Mouse (Mus musculus) C2C12 (cell line): ENCODE data around the gene Ipo11. TPM values are rescaled to one million over a fixed set of nuclear protein-coding genes. Genes with fewer than 3 reads are reported as not detected.

Source experiments
- H3K27me3 ChIP-seq: one replicate; pipeline ENCODE4 v1.6.1; 2011; ENCODE audit not compliant: control insufficient read depth, insufficient read depth, insufficient read length
- H3K36me3 ChIP-seq: one replicate; pipeline ENCODE4 v1.6.1; 2011; ENCODE audit not compliant: control insufficient read depth, insufficient read depth
- H3K4me3 ChIP-seq: one replicate; pipeline ENCODE4 v1.5.1; 2011; ENCODE audit warnings: mild to moderate bottlenecking, control low read depth; ENCODE audit not compliant: poor library complexity, insufficient read depth, severe bottlenecking
- H3K79me2 ChIP-seq: one replicate; pipeline ENCODE4 v1.6.1; 2011; ENCODE audit not compliant: control insufficient read depth, insufficient read depth
- H3K79me3 ChIP-seq: one replicate; pipeline ENCODE4 v1.6.1; 2011; ENCODE audit warnings: low read depth, control low read depth
- H3ac ChIP-seq: one replicate; pipeline ENCODE3; 2011; ENCODE audit warnings: low read depth; ENCODE audit not compliant: control insufficient read depth, insufficient read length
- CEBPB ChIP-seq: IDR thresholded peaks from one replicate; pipeline ENCODE4 v1.6.1; 2011; ENCODE audit warnings: low read depth, mild to moderate bottlenecking, control low read depth, moderate library complexity
- CTCF ChIP-seq: IDR thresholded peaks from one replicate; pipeline ENCODE4 v1.5.1; 2011; ENCODE audit not compliant: control insufficient read depth, insufficient read depth, insufficient read length
- FOSL1 ChIP-seq: IDR thresholded peaks from one replicate; pipeline ENCODE4 v1.8.0; 2011; ENCODE audit warnings: mild to moderate bottlenecking, low read length; ENCODE audit not compliant: poor library complexity, insufficient read depth, severe bottlenecking
- MAX ChIP-seq: IDR thresholded peaks from one replicate; pipeline ENCODE4 v1.6.1; 2011; ENCODE audit warnings: mild to moderate bottlenecking, control low read depth
- MYOD1 ChIP-seq: IDR thresholded peaks from one replicate; pipeline ENCODE4 v1.6.1; 2011; ENCODE audit warnings: low read depth; ENCODE audit not compliant: control insufficient read depth, insufficient read length
- MYOG ChIP-seq: IDR thresholded peaks from one replicate; pipeline ENCODE4 v1.6.1; 2011; ENCODE audit not compliant: control insufficient read depth, insufficient read length; ENCODE audit errors: extremely low read depth
- USF1 ChIP-seq: IDR thresholded peaks from one replicate; pipeline ENCODE4 v1.6.1; 2011; ENCODE audit warnings: low read depth, mild to moderate bottlenecking, control low read depth, moderate library complexity
- polyA plus RNA-seq: library from polyadenylated mRNA; unstranded; fragments of >200 nt; fragmentation: generic; extraction: Trizol; gene quantifications from one replicate; pipeline ENCODE4 v1.2.1, GENCODE M21; 2012; ENCODE audit warnings: missing spikeins

The Ipo11 gene
- polyA plus RNA-seq, 1 experiment: 14.3 TPM

DNA sequence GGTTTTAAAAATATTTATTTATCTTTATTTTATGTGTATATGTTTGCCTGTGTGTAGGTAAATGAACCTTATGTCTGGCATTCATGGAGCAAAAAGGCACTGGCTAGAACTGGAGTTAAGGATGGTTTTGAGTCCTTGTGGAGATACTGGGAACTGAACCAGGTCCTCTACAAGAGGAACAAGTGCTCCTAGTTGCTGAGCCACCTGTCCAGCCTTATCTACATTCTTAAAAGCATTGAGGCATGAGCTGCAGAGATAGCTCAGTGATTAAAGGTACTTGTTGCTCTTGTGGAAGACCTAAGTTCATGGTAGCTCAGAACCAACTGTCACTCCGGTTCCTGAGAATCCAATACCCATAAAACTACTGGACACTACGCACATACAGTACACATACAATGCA lies 49.4 kb downstream of the Ipo11 start:
- Histone ChIP-seq H3K36me3 (peaks cover 25% of the 10 kb centered on the region), H3K79me2 (no peaks in the 10 kb centered on the region), H3K79me3 (no peaks in the 10 kb centered on the region), H3K4me3 (no peak overlapping the region), H3K27me3 (no peaks in the 10 kb centered on the region), H3ac (no peak overlapping the region)
- TF ChIP-seq CEBPB: no peak

DNA sequence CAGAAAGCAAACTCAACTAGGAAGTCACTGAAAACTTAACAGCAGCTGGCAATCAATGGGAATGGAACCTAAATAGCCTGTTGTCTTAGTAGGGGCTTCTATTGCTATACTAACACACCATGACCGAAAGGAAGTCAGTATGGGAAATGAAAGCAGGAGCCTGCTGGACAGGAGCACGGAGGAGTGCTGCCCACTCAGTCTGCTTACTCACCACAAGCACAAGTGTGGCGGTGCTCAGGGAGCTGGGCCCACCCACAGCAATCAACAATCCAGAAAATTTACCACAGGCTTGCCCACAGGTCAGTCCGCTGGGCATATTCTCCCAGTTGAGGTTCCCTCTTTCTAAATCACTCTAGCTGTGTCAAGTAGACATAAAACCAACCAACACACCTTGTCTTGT lies 52.5 kb downstream of the Ipo11 start:
- no peak overlapping the region for H3K4me3 ChIP-seq
- H3K36me3 ChIP-seq: peaks cover 16% of the 10 kb centered on the region
- TF ChIP-seq CEBPB (no peak), CTCF (no peak), MYOD1 (no peak), MAX (no peak), USF1 (no peak)
- H3K27me3 ChIP-seq: no peaks in the 10 kb centered on the region
- no peaks in the 10 kb centered on the region for H3K79me2 ChIP-seq
- H3ac ChIP-seq: no peak overlapping the region
- no peaks in the 10 kb centered on the region for H3K79me3 ChIP-seq

DNA sequence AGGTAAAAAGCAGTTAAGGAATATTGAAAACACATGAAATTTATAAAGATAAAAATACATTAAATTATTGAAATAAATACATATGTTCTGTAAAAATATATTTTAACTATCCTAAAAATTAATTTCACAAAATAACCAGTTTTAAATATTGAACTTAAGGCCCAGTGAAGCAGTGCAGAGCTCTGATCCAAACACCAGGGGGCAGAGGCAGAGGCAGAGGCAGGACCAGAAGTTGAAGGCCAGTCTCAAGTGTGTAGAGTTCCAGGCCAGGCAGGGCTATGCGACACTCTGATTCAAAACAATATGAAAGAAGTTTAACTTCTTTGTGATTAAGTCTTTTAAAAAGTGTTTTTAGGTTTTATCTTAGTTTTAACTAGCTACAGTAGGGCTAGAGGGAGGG lies 60.5 kb downstream of the Ipo11 start:
- Histone ChIP-seq H3K79me3 (no peaks in the 10 kb centered on the region), H3K4me3 (no peak overlapping the region), H3K27me3 (no peaks in the 10 kb centered on the region), H3K36me3 (peaks cover 26% of the 10 kb centered on the region), H3K79me2 (no peaks in the 10 kb centered on the region), H3ac (no peak overlapping the region)
- TF ChIP-seq MYOD1 (no peak), CEBPB (no peak), MAX (no peak), CTCF (peak; percentile 3)

DNA sequence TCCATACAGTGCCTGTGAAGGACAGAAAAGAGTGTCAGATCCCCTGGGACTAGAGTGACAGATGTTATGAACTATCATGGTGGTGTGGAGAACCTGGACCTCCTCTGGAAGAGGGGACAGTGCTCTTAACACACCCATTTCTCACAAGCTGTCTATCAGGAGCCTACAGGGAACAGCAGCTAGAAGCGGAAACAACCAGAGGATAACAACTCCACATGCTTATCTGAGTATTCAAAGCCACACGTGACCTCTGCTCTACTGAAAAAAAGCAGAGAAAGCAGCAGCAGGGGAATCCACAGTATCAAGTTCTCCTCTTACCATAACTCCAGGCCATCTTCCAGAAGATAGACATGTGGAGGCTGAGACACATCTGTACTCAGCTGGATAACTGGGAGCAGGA lies 71.2 kb downstream of the Ipo11 start:
- peaks cover 38% of the 10 kb centered on the region for H3K36me3 ChIP-seq

DNA sequence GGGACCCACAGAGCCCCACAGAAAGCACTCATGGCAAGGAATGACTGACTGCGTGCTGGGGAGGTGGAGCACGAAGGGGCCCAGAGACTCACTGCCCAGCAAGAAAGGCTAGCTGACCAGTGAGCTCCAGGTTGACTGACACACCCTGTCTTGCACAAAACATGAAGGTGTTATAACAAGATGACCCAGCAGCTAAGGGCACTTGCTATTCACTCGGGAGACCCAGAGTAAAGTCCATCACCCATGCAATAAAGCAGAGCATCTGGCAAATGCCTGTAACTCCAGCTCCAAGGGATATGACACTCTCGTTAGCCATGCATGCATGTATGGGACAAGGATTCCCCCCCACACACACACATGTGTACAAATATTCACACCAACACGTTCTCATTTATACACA lies 78.0 kb downstream of the Ipo11 start:
- Histone ChIP-seq H3K36me3 (peaks cover 13% of the 10 kb centered on the region), H3K27me3 (no peaks in the 10 kb centered on the region), H3K79me2 (no peaks in the 10 kb centered on the region), H3ac (no peak overlapping the region), H3K4me3 (no peak overlapping the region), H3K79me3 (no peaks in the 10 kb centered on the region)
- no peak for TF ChIP-seq MYOG

More for the DNA sequence above, 71.2 kb downstream of the Ipo11 start:
- Histone ChIP-seq H3K4me3 (no peak overlapping the region), H3ac (no peak overlapping the region), H3K27me3 (no peaks in the 10 kb centered on the region), H3K79me3 (no peaks in the 10 kb centered on the region), H3K79me2 (no peaks in the 10 kb centered on the region)
- no peak for TF ChIP-seq MYOD1
- TF ChIP-seq MYOG: no peak
- no peak for TF ChIP-seq CEBPB
- TF ChIP-seq FOSL1: no peak
- no peak for TF ChIP-seq CTCF
- TF ChIP-seq USF1: no peak
- no peak for TF ChIP-seq MAX

DNA sequence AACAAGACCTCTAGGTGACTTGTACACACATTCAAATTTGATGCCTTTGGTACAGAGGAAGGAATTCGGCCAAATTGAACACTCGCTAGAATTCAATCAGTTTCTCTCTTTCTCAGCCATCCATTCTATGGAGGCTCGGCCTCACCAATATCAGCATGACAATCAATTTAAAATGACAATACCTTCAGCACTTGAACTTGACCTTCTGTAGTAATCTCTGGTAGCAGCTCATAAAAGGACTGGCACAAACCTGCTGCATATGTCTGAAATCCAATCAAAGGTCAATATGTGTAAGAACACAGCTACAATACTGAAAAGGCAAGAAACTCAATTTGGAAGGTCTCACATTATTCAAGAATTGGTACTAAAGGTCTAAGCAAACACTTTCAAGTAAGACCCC lies 80.2 kb downstream of the Ipo11 start:
- TF ChIP-seq MAX: no peak
- TF ChIP-seq FOSL1: no peak
- no peak for TF ChIP-seq CEBPB
- no peak overlapping the region for H3K4me3 ChIP-seq
- H3K79me2 ChIP-seq: no peaks in the 10 kb centered on the region

DNA sequence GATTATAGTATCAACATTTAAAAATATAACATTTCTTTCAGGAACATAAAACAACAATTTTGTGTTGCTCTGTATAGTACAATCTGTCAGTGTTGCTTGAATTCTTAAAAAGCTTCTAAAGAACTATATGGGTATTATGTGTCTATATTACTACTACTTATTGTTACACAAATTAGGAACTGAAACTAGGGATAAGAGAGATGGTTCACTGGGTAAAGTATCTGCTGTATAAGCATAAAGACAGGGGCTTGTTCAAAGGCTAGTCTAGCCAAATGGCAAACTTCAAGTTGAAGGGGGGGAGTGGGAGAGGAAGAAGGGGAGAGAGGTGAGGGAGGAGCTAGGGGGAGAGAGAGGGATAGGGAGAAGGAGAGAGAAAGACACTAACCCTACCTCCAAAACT lies 89.2 kb downstream of the Ipo11 start:
- Histone ChIP-seq H3K27me3 (no peaks in the 10 kb centered on the region), H3K36me3 (peaks cover 9% of the 10 kb centered on the region), H3ac (no peak overlapping the region), H3K79me3 (no peaks in the 10 kb centered on the region), H3K4me3 (no peak overlapping the region), H3K79me2 (no peaks in the 10 kb centered on the region)
- TF ChIP-seq MYOD1: no peak
- TF ChIP-seq FOSL1: no peak

More for the DNA sequence above, 80.2 kb downstream of the Ipo11 start:
- Histone ChIP-seq H3K79me3 (no peaks in the 10 kb centered on the region), H3K27me3 (no peaks in the 10 kb centered on the region), H3K36me3 (peaks cover 12% of the 10 kb centered on the region), H3ac (no peak overlapping the region)
